Mouse (Mus musculus): ENCODE data around the gene Myrip. TPM values are rescaled to one million over a fixed set of nuclear protein-coding genes. Genes with fewer than 3 reads are reported as not detected.
"Not testable (repeated sequence)": the region's sequence is repeated elsewhere in the genome, so short reads cannot be mapped to it uniquely, and the experiment has no call there.

Myrip gene
- polyA plus RNA-seq, 1 experiment from 2014 or later: 10.0 TPM

- no peak for ATAC-seq (ENCODE audit: low FRiP score)
- no peak overlapping the region for H3K27ac ChIP-seq (replicated peaks)
- H3K4me1 ChIP-seq: no peaks in the 10 kb centered on the region; the same call in 1 of the 2 replicates
- no peak overlapping the region for H3K4me3 ChIP-seq (replicated peaks)
- H3K9ac ChIP-seq (replicated peaks): no peak overlapping the region
- no peaks in the 10 kb centered on the region for H3K36me3 ChIP-seq
- WGBS: 100% methylated on average over 1 of the region's 1 CpGs
- no peak overlapping the region for H3K4me2 ChIP-seq
- H3K27me3 ChIP-seq (replicated peaks): 0 out of 2 replicates have a peak, but pooled peaks cover 7% of the 10 kb centered on the region
- no peaks in the 10 kb centered on the region for H3K9me3 ChIP-seq (replicated peaks)
Observed at GRCm38 (mm10) chr9:120296938-120297337, 4.4 kb upstream of the Myrip start.

- 67% methylated on average over 2 of the region's 2 CpGs for WGBS
- Histone ChIP-seq H3K9me3 (replicated peaks) (no peaks in the 10 kb centered on the region), H3K27me3 (replicated peaks) (peaks cover 17% of the 10 kb centered on the region), H3K36me3 (no peaks in the 10 kb centered on the region), H3K4me1 (peaks cover 15% of the 10 kb centered on the region), H3K4me3 (replicated peaks) (no peak overlapping the region), H3K27ac (replicated peaks) (no peak overlapping the region), H3K9ac (replicated peaks) (no peak overlapping the region), H3K4me2 (no peak overlapping the region)
- no peak for ATAC-seq (ENCODE audit: low FRiP score)
Observed at GRCm38 (mm10) chr9:120299429-120299828, 1.9 kb upstream of the Myrip start.

- no peaks in the 10 kb centered on the region for H3K9me3 ChIP-seq (replicated peaks)
- H3K4me1 ChIP-seq: peaks cover 23% of the 10 kb centered on the region
- peak; percentile 52 for ATAC-seq (ENCODE audit: low FRiP score)
- H3K36me3 ChIP-seq: no peaks in the 10 kb centered on the region
- peak overlapping the region; percentile 94 for H3K4me2 ChIP-seq
- H3K27me3 ChIP-seq (replicated peaks): peaks cover 42% of the 10 kb centered on the region
- H3K27ac ChIP-seq (replicated peaks): peak overlapping the region; percentile 79
- peak overlapping the region; percentile 67 for H3K9ac ChIP-seq (replicated peaks)
- 9% methylated on average over 19 of the region's 19 CpGs for WGBS
- peak overlapping the region; percentile 75 for H3K4me3 ChIP-seq (replicated peaks)
Observed at GRCm38 (mm10) chr9:120302980-120303452, 1.7 kb downstream of the Myrip start.

- WGBS: under 1% methylated on average over 78 of the region's 103 CpGs
- H3K27me3 ChIP-seq (replicated peaks): peaks cover 42% of the 10 kb centered on the region
- H3K27ac ChIP-seq (replicated peaks): peak overlapping the region; percentile 79
- peaks cover 23% of the 10 kb centered on the region for H3K4me1 ChIP-seq
- peak overlapping the region; percentile 75 for H3K4me3 ChIP-seq (replicated peaks)
- ATAC-seq (ENCODE audit: low FRiP score): peak; percentile 91
- H3K36me3 ChIP-seq: no peaks in the 10 kb centered on the region
- peak overlapping the region; percentile 67 for H3K9ac ChIP-seq (replicated peaks)
- H3K9me3 ChIP-seq (replicated peaks): no peaks in the 10 kb centered on the region
- peak overlapping the region; percentile 94 for H3K4me2 ChIP-seq
Observed at GRCm38 (mm10) chr9:120303453-120304299, 2.4 kb downstream of the Myrip start.

GRCm38 (mm10) chr9:120304300-120305137 is 3.2 kb downstream of the Myrip start:
- H3K9me3 ChIP-seq (replicated peaks): no peaks in the 10 kb centered on the region
- WGBS: 2% methylated on average over 54 of the region's 54 CpGs
- no peaks in the 10 kb centered on the region for H3K36me3 ChIP-seq
- H3K27ac ChIP-seq (replicated peaks): peak overlapping the region; percentile 79
- peak; percentile 17; the same call in 1 of the 2 replicates for ATAC-seq (ENCODE audit: low FRiP score)
- peaks cover 23% of the 10 kb centered on the region for H3K4me1 ChIP-seq
- peak overlapping the region; percentile 75 for H3K4me3 ChIP-seq (replicated peaks)
- H3K4me2 ChIP-seq: peak overlapping the region; percentile 94
- H3K9ac ChIP-seq (replicated peaks): peak overlapping the region; percentile 67
- peaks cover 42% of the 10 kb centered on the region for H3K27me3 ChIP-seq (replicated peaks)

GRCm38 (mm10) chr9:120315171-120315570 is 13.9 kb downstream of the Myrip start:
- Histone ChIP-seq H3K27me3 (replicated peaks) (no peaks in the 10 kb centered on the region), H3K9me3 (replicated peaks) (no peaks in the 10 kb centered on the region), H3K4me3 (replicated peaks) (no peak overlapping the region), H3K27ac (replicated peaks) (no peak overlapping the region), H3K4me2 (no peak overlapping the region), H3K36me3 (no peaks in the 10 kb centered on the region), H3K4me1 (no peaks in the 10 kb centered on the region), H3K9ac (replicated peaks) (no peak overlapping the region)
- 53% methylated on average over 3 of the region's 3 CpGs for WGBS
- no peak for ATAC-seq (ENCODE audit: low FRiP score)

GRCm38 (mm10) chr9:120319099-120319498 is 17.8 kb downstream of the Myrip start:
- Histone ChIP-seq H3K27ac (replicated peaks) (no peak overlapping the region), H3K4me2 (no peak overlapping the region), H3K9ac (replicated peaks) (no peak overlapping the region), H3K27me3 (replicated peaks) (no peaks in the 10 kb centered on the region), H3K9me3 (replicated peaks) (no peaks in the 10 kb centered on the region), H3K4me1 (peaks cover 11% of the 10 kb centered on the region; the same call in 1 of the 2 replicates), H3K36me3 (no peaks in the 10 kb centered on the region), H3K4me3 (replicated peaks) (no peak overlapping the region)
- 83% methylated on average over 9 of the region's 9 CpGs for WGBS
- ATAC-seq (ENCODE audit: low FRiP score): no peak

- ATAC-seq (ENCODE audit: low FRiP score): no peak
- H3K4me2 ChIP-seq: no peak overlapping the region
- H3K4me3 ChIP-seq (replicated peaks): no peak overlapping the region
- H3K4me1 ChIP-seq: peaks cover 11% of the 10 kb centered on the region; the same call in 1 of the 2 replicates
- no peak overlapping the region for H3K27ac ChIP-seq (replicated peaks)
- WGBS: 91% methylated on average over 2 of the region's 2 CpGs
- H3K9ac ChIP-seq (replicated peaks): no peak overlapping the region
- H3K9me3 ChIP-seq (replicated peaks): no peaks in the 10 kb centered on the region
- H3K36me3 ChIP-seq: no peaks in the 10 kb centered on the region
- H3K27me3 ChIP-seq (replicated peaks): no peaks in the 10 kb centered on the region
Observed at GRCm38 (mm10) chr9:120320573-120320972, 19.3 kb downstream of the Myrip start.

GRCm38 (mm10) chr9:120322702-120323426 is 21.6 kb downstream of the Myrip start:
- Histone ChIP-seq H3K36me3 (no peaks in the 10 kb centered on the region), H3K27ac (replicated peaks) (no peak overlapping the region; the same call in 1 of the 2 replicates), H3K4me3 (replicated peaks) (no peak overlapping the region), H3K9ac (replicated peaks) (no peak overlapping the region), H3K4me2 (no peak overlapping the region), H3K9me3 (replicated peaks) (no peaks in the 10 kb centered on the region), H3K27me3 (replicated peaks) (no peaks in the 10 kb centered on the region), H3K4me1 (peaks cover 11% of the 10 kb centered on the region; the same call in 1 of the 2 replicates)
- WGBS: 67% methylated on average over 15 of the region's 15 CpGs
- no peak for ATAC-seq (ENCODE audit: low FRiP score)

- H3K4me3 ChIP-seq (replicated peaks); ATAC-seq (ENCODE audit: low FRiP score); H3K36me3 ChIP-seq; H3K9me3 ChIP-seq (replicated peaks); H3K27ac ChIP-seq (replicated peaks); H3K4me2 ChIP-seq; H3K9ac ChIP-seq (replicated peaks); H3K27me3 ChIP-seq (replicated peaks); H3K4me1 ChIP-seq: not testable (repeated sequence)
- 92% methylated on average over 3 of the region's 3 CpGs for WGBS
Observed at GRCm38 (mm10) chr9:120331048-120331447, 29.7 kb downstream of the Myrip start.

- no peak overlapping the region for H3K27ac ChIP-seq (replicated peaks)
- H3K9me3 ChIP-seq (replicated peaks): no peaks in the 10 kb centered on the region
- H3K9ac ChIP-seq (replicated peaks): no peak overlapping the region
- H3K4me2 ChIP-seq: no peak overlapping the region
- no peak overlapping the region for H3K4me3 ChIP-seq (replicated peaks)
- ATAC-seq (ENCODE audit: low FRiP score): no peak
- H3K4me1 ChIP-seq: peaks cover 3% of the 10 kb centered on the region
- no peaks in the 10 kb centered on the region for H3K36me3 ChIP-seq
- WGBS: 41% methylated on average over 4 of the region's 4 CpGs
- no peaks in the 10 kb centered on the region for H3K27me3 ChIP-seq (replicated peaks)
Observed at GRCm38 (mm10) chr9:120338172-120338571, 36.9 kb downstream of the Myrip start.

All from neural tube, embryonic 15.5 days (tissue).